Mouse (Mus musculus) lung, embryonic 16.5 days (tissue): ENCODE measurements around the gene Ankrd28. TPM values are rescaled to one million over a fixed set of nuclear protein-coding genes. Genes with fewer than 3 reads are reported as not detected.
A peak's percentile ranks its signal among the peaks of the same experiment; 100 is the strongest.
"Not testable (repeated sequence)": the region's sequence is repeated elsewhere in the genome, so short reads cannot be mapped to it uniquely, and the experiment has no call there.

ENCODE experiments used
- ATAC-seq: fragments of 200-750 bp; cut with Nextera tagmentation; 2 replicates; pipeline ENCODE4 v1.8.0; 2017; ENCODE audit warnings: low read depth, mild to moderate bottlenecking, moderate library complexity
- H3K27ac ChIP-seq: fragments of 300-500 bp; sonication (generic); 2 replicates; pipeline ENCODE4 v1.5.1; 2014; ENCODE audit warnings: mild to moderate bottlenecking, control low read depth, low read length
- H3K27me3 ChIP-seq: fragments of 300-500 bp; sonication (generic); 2 replicates; pipeline ENCODE4 v1.6.1; 2014; ENCODE audit warnings: low read depth, low read length, mixed read lengths; ENCODE audit not compliant: control insufficient read depth, insufficient read depth
- H3K36me3 ChIP-seq: fragments of 300-500 bp; sonication (generic); 2 replicates; pipeline ENCODE4 v1.6.1; 2014; ENCODE audit warnings: low read length; ENCODE audit not compliant: control insufficient read depth, insufficient read depth
- H3K4me1 ChIP-seq: fragments of 300-500 bp; sonication (generic); replicated peaks from 2 replicates; pipeline ENCODE4 v1.6.1; 2014; ENCODE audit warnings: low read length, mixed read lengths; ENCODE audit not compliant: control insufficient read depth, insufficient read depth
- H3K4me2 ChIP-seq: fragments of 300-500 bp; sonication (generic); 2 replicates; pipeline ENCODE4 v1.6.1; 2014; ENCODE audit warnings: low read depth, low read length, control low read depth
- H3K4me3 ChIP-seq: fragments of 300-500 bp; sonication (generic); 2 replicates; pipeline ENCODE4 v1.5.1; 2014; ENCODE audit warnings: mild to moderate bottlenecking, low read length, control low read depth
- H3K9ac ChIP-seq: fragments of 300-500 bp; sonication (generic); 2 replicates; pipeline ENCODE4 v1.6.1; 2014; ENCODE audit warnings: low read length, control low read depth
- H3K9me3 ChIP-seq: fragments of 300-500 bp; sonication (generic); 2 replicates; pipeline ENCODE4 v1.6.1; 2016; ENCODE audit warnings: low read length; ENCODE audit not compliant: control insufficient read depth
- WGBS: fragments of 180-500 bp; shearing (Covaris S2); extraction: QIAGEN DNeasy Blood & Tissue Kit; methylation state at CpG from one replicate; pipeline ENCODE4 v1.1.7; 2014; 5-methylcytosine and 5-hydroxymethylcytosine counted together
- polyA plus RNA-seq: library from polyadenylated mRNA; unstranded; fragments of >200 nt; fragmentation: Nextera tagmentation; extraction: Ambion mirVana; gene quantifications from 2 replicates; pipeline ENCODE4 v1.2.1, GENCODE M21; 2015

Ankrd28 gene
- polyA plus RNA-seq, 1 experiment from 2014 or later, result 7.0 TPM

DNA sequence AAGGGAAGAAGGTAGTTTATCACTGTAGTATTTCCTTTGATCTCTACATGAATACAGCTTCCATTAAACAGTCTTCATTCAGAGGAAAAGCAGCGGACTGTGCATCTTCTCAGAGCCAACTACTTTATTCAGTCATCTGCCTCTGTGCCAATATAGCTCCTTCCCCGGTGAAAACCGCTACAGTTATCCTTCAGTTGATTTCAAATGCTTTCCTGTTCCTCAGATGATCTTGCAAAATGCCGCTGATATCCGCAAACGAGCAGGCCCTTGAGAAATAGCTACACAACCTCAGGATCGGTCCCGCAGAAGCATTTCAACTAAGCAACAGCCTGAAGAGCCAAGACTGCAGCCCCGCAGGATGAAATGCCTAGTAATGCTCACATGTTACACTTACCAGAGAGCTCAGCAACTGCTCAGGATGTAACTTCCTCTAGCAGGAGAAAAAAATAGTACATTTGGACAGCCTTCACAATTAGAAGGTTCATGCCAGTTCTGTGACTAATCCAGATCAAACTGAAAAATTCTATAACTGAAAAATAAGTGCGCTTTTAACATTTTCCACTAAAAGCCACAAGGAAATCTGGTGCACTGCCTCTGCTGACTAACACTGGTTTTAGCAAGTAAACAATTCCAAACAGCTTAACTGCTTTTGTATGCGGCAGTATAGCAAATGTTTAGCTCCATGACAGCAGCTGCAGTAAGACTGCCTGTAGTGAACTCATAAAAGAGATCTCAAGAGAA, 49.0 kb downstream of the Ankrd28 start:
- Histone ChIP-seq H3K27ac (peak overlapping the region; percentile 59), H3K4me2 (peak overlapping the region; percentile 46), H3K4me1 (peaks cover 10% of the 10 kb centered on the region), H3K27me3 (no peaks in the 10 kb centered on the region), H3K9me3 (no peaks in the 10 kb centered on the region), H3K4me3 (peak overlapping the region; percentile 28), H3K9ac (peak overlapping the region; percentile 50), H3K36me3 (no peaks in the 10 kb centered on the region)
- ATAC-seq, result peak; percentile 41; the same call in 1 of the 2 replicates
- 36% methylated on average over 11 of the region's 11 CpGs for WGBS

DNA sequence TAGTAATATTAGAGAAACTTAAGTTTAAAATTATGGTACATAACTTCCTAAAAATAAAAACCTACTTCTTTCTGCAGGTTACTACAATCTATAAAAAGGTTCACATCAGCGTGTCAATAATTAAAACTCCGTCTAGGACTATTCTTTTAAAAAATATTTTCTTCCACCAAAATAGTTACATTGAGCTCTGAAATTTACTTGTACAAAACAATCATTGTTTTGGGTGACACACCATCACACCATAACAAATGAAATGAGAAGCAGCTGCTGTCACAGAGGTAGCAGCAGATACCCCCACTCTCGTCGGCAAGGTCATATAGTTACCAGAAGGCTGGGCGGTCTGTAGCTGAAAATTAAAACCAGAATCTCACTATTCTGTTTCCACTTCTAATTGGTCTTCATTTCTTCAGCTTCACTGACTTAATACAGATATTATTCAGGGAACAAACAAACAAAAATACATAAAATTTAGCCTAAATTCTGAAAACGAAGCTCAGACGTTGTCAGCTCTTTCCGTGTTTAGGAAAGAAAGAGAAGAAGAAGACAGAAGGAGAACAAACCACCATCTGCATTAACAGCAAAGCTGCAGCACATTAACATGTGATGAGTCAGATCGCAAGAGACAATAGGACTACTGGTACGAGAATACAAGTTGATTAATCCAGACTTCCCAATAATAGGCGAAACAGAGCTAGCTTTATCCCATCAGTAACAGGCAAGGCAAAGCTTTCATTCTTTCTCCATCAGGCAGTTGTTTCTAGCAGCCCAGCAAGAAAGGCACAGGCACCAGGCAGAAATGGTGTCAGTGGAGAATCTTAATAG, 49.8 kb downstream of the Ankrd28 start:
- no peaks in the 10 kb centered on the region for H3K36me3 ChIP-seq
- ATAC-seq, result no peak
- no peaks in the 10 kb centered on the region for H3K27me3 ChIP-seq
- H3K9ac ChIP-seq, result peak overlapping the region; percentile 50
- H3K4me2 ChIP-seq, result peak overlapping the region; percentile 46; the same call in 1 of the 2 replicates
- H3K27ac ChIP-seq, result no peak overlapping the region
- H3K4me3 ChIP-seq, result peak overlapping the region; percentile 28
- peaks cover 10% of the 10 kb centered on the region for H3K4me1 ChIP-seq
- H3K9me3 ChIP-seq, result no peaks in the 10 kb centered on the region
- WGBS, result 81% methylated on average over 11 of the region's 11 CpGs

DNA sequence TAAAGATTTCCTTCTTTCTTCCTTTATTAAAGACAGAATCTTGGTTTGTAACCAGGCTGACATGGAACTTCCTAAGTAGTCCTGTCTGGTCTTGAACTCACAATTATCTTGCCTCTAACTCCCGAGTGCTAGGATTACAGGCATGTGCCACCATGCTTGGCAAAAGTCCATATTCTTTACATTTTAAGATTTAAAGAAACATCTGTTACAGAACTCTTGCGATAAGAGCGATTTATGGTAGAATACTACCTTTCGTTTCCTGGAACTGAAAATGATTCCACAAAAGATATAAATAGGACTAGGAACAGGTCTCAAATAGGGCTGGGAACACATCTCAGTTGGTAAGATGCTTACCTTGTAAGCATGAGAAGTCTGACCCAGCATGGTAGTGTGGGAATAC, 56.9 kb downstream of the Ankrd28 start:
- Histone ChIP-seq H3K4me3 (no peak overlapping the region), H3K27ac (no peak overlapping the region), H3K4me1 (peaks cover 5% of the 10 kb centered on the region), H3K36me3 (no peaks in the 10 kb centered on the region), H3K27me3 (no peaks in the 10 kb centered on the region), H3K9ac (no peak overlapping the region), H3K9me3 (no peaks in the 10 kb centered on the region), H3K4me2 (no peak overlapping the region)
- WGBS, result 86% methylated on average over 4 of the region's 4 CpGs
- ATAC-seq, result no peak

DNA sequence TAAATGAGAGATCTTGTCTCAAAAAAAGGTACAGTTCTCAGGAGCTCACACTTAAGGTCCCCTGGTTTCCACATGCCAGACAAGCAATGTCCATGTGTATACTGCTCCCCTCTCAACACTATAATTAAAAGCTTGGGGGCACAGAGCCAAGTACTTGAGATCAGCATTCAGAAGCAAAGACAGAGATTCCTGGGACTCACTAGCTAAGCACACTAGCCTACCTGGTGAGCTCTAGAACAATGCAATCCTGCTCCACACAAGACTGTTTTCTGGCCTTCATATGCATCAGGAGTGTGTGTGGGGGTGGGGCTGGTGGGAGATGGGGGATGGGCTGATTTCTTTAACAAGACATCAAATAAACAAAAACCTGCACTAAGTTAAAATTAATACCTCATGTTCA, 58.2 kb downstream of the Ankrd28 start:
- 0 out of 2 replicates have a peak, but pooled peaks have one; percentile 20 for ATAC-seq
- no peak overlapping the region for H3K4me2 ChIP-seq

DNA sequence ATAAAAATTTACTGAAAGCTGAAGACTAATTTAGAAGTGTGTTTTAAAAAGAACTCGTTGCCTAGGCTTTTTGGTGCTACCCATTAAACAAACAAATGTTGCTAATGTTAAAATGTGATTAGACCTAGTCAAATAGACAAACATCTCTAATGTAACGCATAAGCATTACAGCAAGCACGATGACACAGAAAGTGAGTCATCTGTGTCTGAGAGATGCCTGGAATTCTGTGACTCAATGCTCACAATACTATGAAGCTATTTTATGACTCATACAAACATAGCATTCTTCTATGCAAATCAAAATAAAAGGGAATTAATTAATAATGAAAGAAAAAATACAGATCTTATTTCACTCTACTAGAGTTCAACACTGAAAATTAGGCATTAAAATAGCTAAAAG, 61.9 kb downstream of the Ankrd28 start:
- no peaks in the 10 kb centered on the region for H3K36me3 ChIP-seq
- H3K27ac ChIP-seq, result no peak overlapping the region
- H3K4me1 ChIP-seq, result peaks cover 5% of the 10 kb centered on the region
- WGBS, result 66% methylated on average over 3 of the region's 3 CpGs
- ATAC-seq, result no peak
- no peak overlapping the region for H3K4me2 ChIP-seq
- H3K9ac ChIP-seq, result no peak overlapping the region
- no peak overlapping the region for H3K4me3 ChIP-seq
- no peaks in the 10 kb centered on the region for H3K9me3 ChIP-seq
- no peaks in the 10 kb centered on the region for H3K27me3 ChIP-seq

More for the DNA sequence above, 58.2 kb downstream of the Ankrd28 start:
- H3K9ac ChIP-seq, result no peak overlapping the region
- H3K36me3 ChIP-seq, result no peaks in the 10 kb centered on the region
- no peaks in the 10 kb centered on the region for H3K9me3 ChIP-seq
- no peaks in the 10 kb centered on the region for H3K27me3 ChIP-seq
- H3K4me1 ChIP-seq, result peaks cover 5% of the 10 kb centered on the region
- no peak overlapping the region for H3K27ac ChIP-seq
- no peak overlapping the region for H3K4me3 ChIP-seq

DNA sequence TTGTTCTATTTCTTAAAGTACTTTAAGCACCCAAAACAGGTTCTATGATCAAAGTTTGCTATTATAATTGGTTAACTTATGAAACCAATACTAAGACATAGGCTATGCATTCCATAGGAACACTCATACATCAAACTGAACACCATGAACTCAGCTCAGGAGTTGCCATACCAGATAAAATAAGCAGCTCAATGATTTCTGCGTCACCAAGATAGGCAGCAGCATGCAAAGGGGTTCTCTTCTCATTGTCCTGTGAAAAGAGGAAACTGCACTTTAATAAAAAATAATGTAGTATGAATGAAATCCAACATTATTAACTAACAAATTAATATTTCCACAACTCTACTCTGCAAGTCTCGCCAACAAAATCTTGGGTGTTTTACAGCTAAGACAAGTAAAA, 66.4 kb downstream of the Ankrd28 start:
- Histone ChIP-seq H3K9me3 (no peaks in the 10 kb centered on the region), H3K4me3 (no peak overlapping the region), H3K4me1 (no peaks in the 10 kb centered on the region), H3K27ac (no peak overlapping the region), H3K27me3 (no peaks in the 10 kb centered on the region), H3K36me3 (peaks cover 2% of the 10 kb centered on the region; the same call in 1 of the 2 replicates), H3K4me2 (no peak overlapping the region), H3K9ac (no peak overlapping the region)
- no peak for ATAC-seq
- WGBS, result 81% methylated on average over 2 of the region's 2 CpGs

DNA sequence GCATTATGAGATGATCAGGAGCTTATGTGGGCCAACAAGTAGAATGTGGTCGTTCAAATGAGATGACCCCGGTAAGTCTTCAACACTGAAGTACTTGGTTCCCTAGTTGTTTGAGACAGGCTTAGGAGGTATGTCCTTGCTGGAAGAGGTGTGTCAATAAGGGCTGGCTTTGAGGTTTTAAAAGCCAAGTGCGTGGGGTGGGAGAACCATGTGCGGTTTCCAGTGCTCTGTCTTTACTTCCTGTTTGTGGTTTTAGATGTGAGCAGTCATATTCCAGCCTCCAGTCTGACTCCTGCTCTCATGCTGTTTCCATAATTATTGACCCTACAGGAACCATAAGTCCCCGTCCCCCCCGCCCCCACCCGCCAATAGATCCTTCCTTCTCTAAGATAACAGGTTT, 68.7 kb downstream of the Ankrd28 start:
- H3K4me1 ChIP-seq, result no peaks in the 10 kb centered on the region
- H3K27ac ChIP-seq, result no peak overlapping the region
- no peak overlapping the region for H3K9ac ChIP-seq
- no peak overlapping the region for H3K4me3 ChIP-seq
- H3K9me3 ChIP-seq, result no peaks in the 10 kb centered on the region
- H3K27me3 ChIP-seq, result no peaks in the 10 kb centered on the region
- no peak overlapping the region for H3K4me2 ChIP-seq
- 78% methylated on average over 7 of the region's 7 CpGs for WGBS
- no peak for ATAC-seq
- peaks cover 2% of the 10 kb centered on the region; the same call in 1 of the 2 replicates for H3K36me3 ChIP-seq

DNA sequence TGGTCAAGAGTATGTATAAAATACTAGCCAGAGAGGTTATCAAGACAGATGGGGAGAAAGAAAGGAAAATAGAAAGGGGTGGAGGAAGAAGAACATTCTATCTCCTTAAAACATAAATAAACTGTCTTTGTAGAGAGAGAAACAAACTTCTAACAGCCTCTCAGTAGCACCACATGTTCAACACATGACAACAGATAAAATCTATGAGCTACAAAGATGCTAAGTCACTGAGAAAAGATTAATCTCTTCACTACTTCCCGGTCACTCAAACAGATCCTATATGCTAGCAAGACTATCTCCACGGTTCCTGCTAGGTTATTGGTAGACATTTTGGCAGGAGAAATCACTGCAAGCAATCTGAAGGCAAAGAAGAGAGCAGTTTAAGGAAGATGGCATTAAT, 71.3 kb downstream of the Ankrd28 start:
- H3K4me3 ChIP-seq, result no peak overlapping the region
- WGBS, result 57% methylated on average over 2 of the region's 2 CpGs

DNA sequence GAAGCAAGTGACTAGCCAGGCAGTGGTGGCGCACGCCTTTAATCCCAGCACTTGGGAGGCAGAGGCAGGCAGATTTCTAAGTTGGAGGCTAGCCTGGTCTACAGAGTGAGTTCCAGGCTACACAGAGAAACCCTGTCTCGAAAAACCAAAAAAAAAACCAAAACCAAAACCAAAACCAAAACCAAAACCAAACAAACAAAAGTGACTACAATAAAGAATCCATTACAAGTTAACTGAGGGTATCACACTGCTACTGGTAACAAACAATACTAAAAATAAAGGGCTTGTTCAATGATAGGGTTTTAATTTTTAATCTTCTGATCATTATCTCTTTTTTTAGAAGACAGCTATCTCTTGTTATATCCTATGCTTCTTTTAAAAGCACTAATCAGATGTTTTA, 72.0 kb downstream of the Ankrd28 start:
- H3K27me3 ChIP-seq, ATAC-seq, H3K9me3 ChIP-seq, H3K36me3 ChIP-seq, H3K4me2 ChIP-seq, H3K27ac ChIP-seq, H3K9ac ChIP-seq, H3K4me1 ChIP-seq, H3K4me3 ChIP-seq: not testable (repeated sequence)
- WGBS, result 91% methylated on average over 3 of the region's 3 CpGs

More for the DNA sequence above, 71.3 kb downstream of the Ankrd28 start:
- Histone ChIP-seq H3K4me1 (no peaks in the 10 kb centered on the region), H3K27me3 (no peaks in the 10 kb centered on the region), H3K36me3 (peaks cover 2% of the 10 kb centered on the region; the same call in 1 of the 2 replicates), H3K4me2 (no peak overlapping the region), H3K9ac (no peak overlapping the region), H3K9me3 (no peaks in the 10 kb centered on the region), H3K27ac (no peak overlapping the region)
- no peak for ATAC-seq
